In genomic region chr3:98356632-98357370, GRCm38 (mm10) we compare ENCODE assay signal across 1 mouse cellular context.
TF ChIP-seq lines count a peak whose summit lies in the region.

No protein-coding gene starts in this region.

TF ChIP-seq in MEL, 35 proteins besides CTCF, POLR2A, EP300 and RAD21 (continued from another document):
- 0 out of 2 replicates have a peak, but pooled peaks have one; percentile 4 for TF ChIP-seq GATA1 (IDR thresholded peaks at IDR 0.05; ENCODE audit: low read depth, low read length)
- no peak for TF ChIP-seq ELF1 (IDR thresholded peaks at IDR 0.05; ENCODE audit: low read depth, low read length)
- TF ChIP-seq ZC3H11A (IDR thresholded peaks at IDR 0.05; ENCODE audit: low read depth, low read length): no peak
- no peak for TF ChIP-seq SMC3 (IDR thresholded peaks at IDR 0.05; ENCODE audit: low read depth, low read length)
- no peak for TF ChIP-seq CHD2 (IDR thresholded peaks at IDR 0.05; ENCODE audit: low read length)
- TF ChIP-seq MAX (IDR thresholded peaks at IDR 0.05; ENCODE audit: low read length): 0 out of 2 replicates have a peak, but pooled peaks have one; percentile 39
- TF ChIP-seq KAT2A (conservative IDR thresholded peaks at IDR 0.05; ENCODE audit: low read depth, low read length): no peak
- no peak for TF ChIP-seq MAZ (IDR thresholded peaks at IDR 0.05; ENCODE audit: low read depth, low read length)
- no peak for TF ChIP-seq NRF1 (IDR thresholded peaks at IDR 0.05; ENCODE audit: insufficient read depth, low read depth, low read length, poor library complexity, severe bottlenecking)
- no peak for TF ChIP-seq E2F4 (IDR thresholded peaks at IDR 0.05; ENCODE audit: borderline replicate concordance, low read depth, low read length)
- TF ChIP-seq ZNF384 (IDR thresholded peaks at IDR 0.05; ENCODE audit: low read depth, low read length): no peak
- TF ChIP-seq TBP (IDR thresholded peaks at IDR 0.05; ENCODE audit: low read depth, low read length): no peak
- no peak for TF ChIP-seq MAFK (IDR thresholded peaks at IDR 0.05; ENCODE audit: borderline replicate concordance, low read depth, low read length)
- TF ChIP-seq SIN3A (IDR thresholded peaks at IDR 0.05; ENCODE audit: low read length): no peak
- TF ChIP-seq MXI1 (IDR thresholded peaks at IDR 0.05; ENCODE audit: low read depth, low read length): no peak
- TF ChIP-seq JUND (IDR thresholded peaks at IDR 0.05; ENCODE audit: low read depth, low read length): no peak
- no peak for TF ChIP-seq ZMIZ1 (IDR thresholded peaks at IDR 0.05; ENCODE audit: low read depth, low read length)
- 0 out of 2 replicates have a peak, but pooled peaks have one; percentile 46 for TF ChIP-seq MYC (IDR thresholded peaks at IDR 0.05; ENCODE audit: low read depth, low read length)
